Comparison of ENCODE assay signal across 19 mouse cellular contexts in genomic region chr5:35135903-35136302, GRCm38 (mm10).
"Had no signal": no experiment of that assay in that cellular context is flagged by ENCODE, and none has a peak within 500 bp of the region (broad histone marks: within the 10 kb centered on the region; RNA-seq: fewer than 3 reads in every experiment).

No protein-coding gene starts in this region.

- H3K27me3 ChIP-seq: limb, embryonic 13.5 days; midbrain, embryonic 12.5 days; neural tube, embryonic 13.5 days had no signal

- H3K27ac ChIP-seq: limb, embryonic 10.5 days; limb, embryonic 13.5 days; liver, embryonic 12.5 days; liver, embryonic 15.5 days; midbrain, embryonic 12.5 days; neural tube, embryonic 13.5 days; stomach, postnatal 0 days had no signal

- DNase-seq: kidney, adult 18-20 months; kidney, adult 9 months; kidney, postnatal 14 days; liver; retina, postnatal 1 day; thymus, adult 2 months; thymus, postnatal 14 days; thymus, postnatal 4 days had no signal

- ATAC-seq: inflammation-experienced regulatory T-cells, adult 6 months; intestine, embryonic 16.5 days; liver, embryonic 12.5 days; midbrain, embryonic 16.5 days had no signal

- H3K4me3 ChIP-seq: limb, embryonic 10.5 days; limb, embryonic 13.5 days; liver, embryonic 12.5 days; liver, embryonic 15.5 days; midbrain, embryonic 12.5 days; myocyte; neural tube, embryonic 13.5 days had no signal

- H3K9me3 ChIP-seq: limb, embryonic 10.5 days; limb, embryonic 13.5 days; liver, embryonic 15.5 days; midbrain, embryonic 12.5 days; neural tube, embryonic 13.5 days had no signal

- H3K9ac ChIP-seq: limb, embryonic 13.5 days; liver, embryonic 12.5 days; liver, embryonic 15.5 days; midbrain, embryonic 12.5 days; neural tube, embryonic 13.5 days had no signal

- H3K4me1 ChIP-seq: liver, embryonic 12.5 days; liver, embryonic 15.5 days had no signal

- H3K36me3 ChIP-seq: limb, embryonic 10.5 days; limb, embryonic 13.5 days; liver, embryonic 12.5 days; liver, embryonic 15.5 days; midbrain, embryonic 12.5 days; neural tube, embryonic 13.5 days had no signal

- H3K4me2 ChIP-seq: limb, embryonic 13.5 days; liver, embryonic 12.5 days; liver, embryonic 15.5 days; midbrain, embryonic 12.5 days; neural tube, embryonic 13.5 days had no signal
